Mouse (Mus musculus): ENCODE measurements around the gene Gtpbp1. TPM values are rescaled to one million over a fixed set of nuclear protein-coding genes. Genes with fewer than 3 reads are reported as not detected.

Gene Gtpbp1
- polyA plus RNA-seq, 1 experiment from 2014 or later, result 56.5 TPM

- ATAC-seq, result no peak
Measured at GRCm38 (mm10) chr15:79765361-79765760, 74.7 kb downstream of the Gtpbp1 start.

GRCm38 (mm10) chr15:79766168-79766567 is 75.5 kb downstream of the Gtpbp1 start:
- ATAC-seq, result peak; percentile 21; the same call in 1 of the 2 replicates
- Histone ChIP-seq H3K9me3 (ENCODE audit: control insufficient read depth, low read length) (no peaks in the 10 kb centered on the region), H3K27me3 (replicated peaks; ENCODE audit: control insufficient read depth, insufficient read depth, low read length) (no peaks in the 10 kb centered on the region), H3K9ac (replicated peaks; ENCODE audit: low read depth, low read length) (no peak overlapping the region), H3K27ac (ENCODE audit: low read length) (peak overlapping the region; percentile 74), H3K36me3 (ENCODE audit: control insufficient read depth, insufficient read depth) (peaks cover 9% of the 10 kb centered on the region; the same call in 1 of the 2 replicates), H3K4me3 (replicated peaks; ENCODE audit: low read length) (no peak overlapping the region), H3K4me2 (ENCODE audit: low read length) (no peak overlapping the region), H3K4me1 (replicated peaks; ENCODE audit: control insufficient read depth, insufficient read depth, low read length) (peaks cover 58% of the 10 kb centered on the region)
- WGBS, result 66% methylated on average over 9 of the region's 10 CpGs

More at GRCm38 (mm10) chr15:79765361-79765760, 74.7 kb downstream of the Gtpbp1 start:
- Histone ChIP-seq H3K4me3 (replicated peaks; ENCODE audit: low read length) (no peak overlapping the region), H3K36me3 (ENCODE audit: control insufficient read depth, insufficient read depth) (peaks cover 9% of the 10 kb centered on the region; the same call in 1 of the 2 replicates), H3K9me3 (ENCODE audit: control insufficient read depth, low read length) (no peaks in the 10 kb centered on the region), H3K27me3 (replicated peaks; ENCODE audit: control insufficient read depth, insufficient read depth, low read length) (no peaks in the 10 kb centered on the region), H3K4me2 (ENCODE audit: low read length) (no peak overlapping the region), H3K27ac (ENCODE audit: low read length) (peak overlapping the region; percentile 28; the same call in 1 of the 2 replicates), H3K9ac (replicated peaks; ENCODE audit: low read depth, low read length) (no peak overlapping the region), H3K4me1 (replicated peaks; ENCODE audit: control insufficient read depth, insufficient read depth, low read length) (peaks cover 50% of the 10 kb centered on the region)
- WGBS, result 65% methylated on average over 2 of the region's 2 CpGs

GRCm38 (mm10) chr15:79766586-79767071 is 76.0 kb downstream of the Gtpbp1 start:
- H3K27me3 ChIP-seq (replicated peaks; ENCODE audit: control insufficient read depth, insufficient read depth, low read length), result no peaks in the 10 kb centered on the region
- H3K4me3 ChIP-seq (replicated peaks; ENCODE audit: low read length), result no peak overlapping the region
- WGBS, result 56% methylated on average over 10 of the region's 10 CpGs
- H3K4me1 ChIP-seq (replicated peaks; ENCODE audit: control insufficient read depth, insufficient read depth, low read length), result peaks cover 61% of the 10 kb centered on the region
- no peak overlapping the region for H3K4me2 ChIP-seq (ENCODE audit: low read length)
- ATAC-seq, result peak; percentile 32; the same call in 1 of the 2 replicates
- H3K36me3 ChIP-seq (ENCODE audit: control insufficient read depth, insufficient read depth), result peaks cover 9% of the 10 kb centered on the region; the same call in 1 of the 2 replicates
- H3K27ac ChIP-seq (ENCODE audit: low read length), result peak overlapping the region; percentile 74
- no peaks in the 10 kb centered on the region for H3K9me3 ChIP-seq (ENCODE audit: control insufficient read depth, low read length)
- H3K9ac ChIP-seq (replicated peaks; ENCODE audit: low read depth, low read length), result no peak overlapping the region

GRCm38 (mm10) chr15:79767327-79767961 is 76.8 kb downstream of the Gtpbp1 start:
- peak overlapping the region; percentile 74 for H3K27ac ChIP-seq (ENCODE audit: low read length)
- peaks cover 6% of the 10 kb centered on the region; the same call in 1 of the 2 replicates for H3K36me3 ChIP-seq (ENCODE audit: control insufficient read depth, insufficient read depth)
- no peak overlapping the region for H3K4me3 ChIP-seq (replicated peaks; ENCODE audit: low read length)
- ATAC-seq, result no peak
- H3K9me3 ChIP-seq (ENCODE audit: control insufficient read depth, low read length), result no peaks in the 10 kb centered on the region
- H3K9ac ChIP-seq (replicated peaks; ENCODE audit: low read depth, low read length), result no peak overlapping the region
- H3K27me3 ChIP-seq (replicated peaks; ENCODE audit: control insufficient read depth, insufficient read depth, low read length), result no peaks in the 10 kb centered on the region
- H3K4me2 ChIP-seq (ENCODE audit: low read length), result no peak overlapping the region
- 83% methylated on average over 16 of the region's 16 CpGs for WGBS
- peaks cover 61% of the 10 kb centered on the region for H3K4me1 ChIP-seq (replicated peaks; ENCODE audit: control insufficient read depth, insufficient read depth, low read length)

- Histone ChIP-seq H3K4me1 (replicated peaks; ENCODE audit: control insufficient read depth, insufficient read depth, low read length) (peaks cover 66% of the 10 kb centered on the region), H3K9ac (replicated peaks; ENCODE audit: low read depth, low read length) (no peak overlapping the region), H3K4me3 (replicated peaks; ENCODE audit: low read length) (no peak overlapping the region), H3K36me3 (ENCODE audit: control insufficient read depth, insufficient read depth) (0 out of 2 replicates have a peak, but pooled peaks cover 2% of the 10 kb centered on the region), H3K4me2 (ENCODE audit: low read length) (no peak overlapping the region), H3K27ac (ENCODE audit: low read length) (no peak overlapping the region), H3K27me3 (replicated peaks; ENCODE audit: control insufficient read depth, insufficient read depth, low read length) (no peaks in the 10 kb centered on the region), H3K9me3 (ENCODE audit: control insufficient read depth, low read length) (no peaks in the 10 kb centered on the region)
- WGBS, result 57% methylated on average over 6 of the region's 6 CpGs
- ATAC-seq, result no peak
Measured at GRCm38 (mm10) chr15:79768302-79768701, 77.7 kb downstream of the Gtpbp1 start.

GRCm38 (mm10) chr15:79770629-79771240 is 80.1 kb downstream of the Gtpbp1 start:
- Histone ChIP-seq H3K4me2 (ENCODE audit: low read length) (peak overlapping the region; percentile 13), H3K27me3 (replicated peaks; ENCODE audit: control insufficient read depth, insufficient read depth, low read length) (no peaks in the 10 kb centered on the region), H3K9ac (replicated peaks; ENCODE audit: low read depth, low read length) (no peak overlapping the region), H3K27ac (ENCODE audit: low read length) (no peak overlapping the region), H3K4me3 (replicated peaks; ENCODE audit: low read length) (no peak overlapping the region), H3K9me3 (ENCODE audit: control insufficient read depth, low read length) (no peaks in the 10 kb centered on the region), H3K4me1 (replicated peaks; ENCODE audit: control insufficient read depth, insufficient read depth, low read length) (peaks cover 61% of the 10 kb centered on the region), H3K36me3 (ENCODE audit: control insufficient read depth, insufficient read depth) (no peaks in the 10 kb centered on the region)
- ATAC-seq, result no peak
- WGBS, result 47% methylated on average over 21 of the region's 21 CpGs

Other genes with a start within 250 kb of the Gtpbp1 start
- gene Csnk1e, start 235.3 kb upstream of the Gtpbp1 start, polyA plus RNA-seq (2015; fragmentation: Nextera tagmentation; extraction: Ambion mirVana), result 234 and 240 TPM in 2 replicates
- gene Kcnj4, start 185.6 kb upstream of the Gtpbp1 start, polyA plus RNA-seq (2015; fragmentation: Nextera tagmentation; extraction: Ambion mirVana), result 0.11 and 0.43 TPM in 2 replicates
- gene Kdelr3, start 174.4 kb upstream of the Gtpbp1 start, polyA plus RNA-seq (2015; fragmentation: Nextera tagmentation; extraction: Ambion mirVana), result 4.8 and 8.7 TPM in 2 replicates
- 60.2 and 63.3 TPM in 2 replicates for gene Ddx17, start 144.1 kb upstream of the Gtpbp1 start, polyA plus RNA-seq (2015; fragmentation: Nextera tagmentation; extraction: Ambion mirVana)
- 0.84 and 0.94 TPM in 2 replicates for gene Dmc1, start 85.7 kb upstream of the Gtpbp1 start, polyA plus RNA-seq (2015; fragmentation: Nextera tagmentation; extraction: Ambion mirVana)
- gene Fam227a, start 31.9 kb upstream of the Gtpbp1 start, polyA plus RNA-seq (2015; fragmentation: Nextera tagmentation; extraction: Ambion mirVana), result 3.9 and 4.5 TPM in 2 replicates
- 116 and 117 TPM in 2 replicates for gene Cby1, start 31.6 kb upstream of the Gtpbp1 start, polyA plus RNA-seq (2015; fragmentation: Nextera tagmentation; extraction: Ambion mirVana)
- gene Tomm22, start 20.0 kb upstream of the Gtpbp1 start, polyA plus RNA-seq (2015; fragmentation: Nextera tagmentation; extraction: Ambion mirVana), result 249 and 262 TPM in 2 replicates
- gene Josd1, start 2.9 kb upstream of the Gtpbp1 start, polyA plus RNA-seq (2015; fragmentation: Nextera tagmentation; extraction: Ambion mirVana), result 24.5 and 25.2 TPM in 2 replicates
- 8.9 and 9.9 TPM in 2 replicates for gene Sun2, start 51.7 kb downstream of the Gtpbp1 start, polyA plus RNA-seq (2015; fragmentation: Nextera tagmentation; extraction: Ambion mirVana)
- 87.9 and 89.5 TPM in 2 replicates for gene Dnal4, start 87.0 kb downstream of the Gtpbp1 start, polyA plus RNA-seq (2015; fragmentation: Nextera tagmentation; extraction: Ambion mirVana)
- 19.2 and 24.7 TPM in 2 replicates for gene Nptxr, start 113.9 kb downstream of the Gtpbp1 start, polyA plus RNA-seq (2015; fragmentation: Nextera tagmentation; extraction: Ambion mirVana)
- gene Npcd, start 143.4 kb downstream of the Gtpbp1 start, polyA plus RNA-seq (2015; fragmentation: Nextera tagmentation; extraction: Ambion mirVana), result 1.4 TPM in 1 of 2 replicates, not detected in the other
- 49.3 and 53.2 TPM in 2 replicates for gene Cbx6, start 143.8 kb downstream of the Gtpbp1 start, polyA plus RNA-seq (2015; fragmentation: Nextera tagmentation; extraction: Ambion mirVana)
- gene Apobec3, start 200.8 kb downstream of the Gtpbp1 start, polyA plus RNA-seq (2015; fragmentation: Nextera tagmentation; extraction: Ambion mirVana), result 6.7 and 8.5 TPM in 2 replicates